15 mouse cellular contexts compared by ENCODE assay signal in the genomic region with DNA sequence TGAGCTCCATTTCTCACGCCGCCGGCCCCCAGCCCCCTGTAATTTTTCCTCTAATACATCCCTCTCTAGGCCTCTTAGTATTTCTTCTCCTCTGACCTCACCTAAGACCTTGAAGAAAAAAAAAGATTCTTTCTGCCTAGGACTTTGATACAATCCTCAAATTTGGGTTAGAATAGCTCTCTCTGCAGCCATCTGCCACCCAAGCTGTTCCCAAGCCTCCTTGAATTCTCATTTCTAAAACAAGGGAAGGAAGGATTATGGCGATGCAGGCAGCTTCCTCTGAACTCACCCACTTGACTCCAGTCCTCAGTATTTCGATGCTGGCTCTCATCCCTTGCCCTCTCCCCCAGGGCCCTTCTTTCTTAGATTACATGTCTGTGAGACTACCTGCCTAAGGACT.
DNase-seq lines count a peak whose midpoint lies in the region; ATAC-seq lines count a peak whose summit lies in the region.
"Had no signal": no experiment of that assay in that cellular context is flagged by ENCODE, and none has a peak within 500 bp of the region (broad histone marks: within the 10 kb centered on the region; RNA-seq: fewer than 3 reads in every experiment).

No protein-coding gene starts in this region.

- H3K27me3 ChIP-seq in heart, embryonic 10.5 days (ENCODE audit: insufficient read depth, poor library complexity, severe bottlenecking) = no peaks in the 10 kb centered on the region
- H3K27me3 ChIP-seq: limb, embryonic 15.5 days; megakaryocyte, embryonic 14.5 days had no signal

- no peak overlapping the region for H3K27ac ChIP-seq in heart, embryonic 10.5 days
- H3K27ac ChIP-seq: gastrocnemius, adult 2 months; limb, embryonic 15.5 days had no signal

- no peak overlapping the region for H3K4me3 ChIP-seq in heart, embryonic 10.5 days
- H3K4me3 ChIP-seq: gastrocnemius, adult 2 months; limb, embryonic 15.5 days; megakaryocyte, embryonic 14.5 days had no signal

- H3K36me3 ChIP-seq in heart, embryonic 10.5 days = no peaks in the 10 kb centered on the region
- H3K36me3 ChIP-seq: limb, embryonic 15.5 days had no signal

- H3K4me1 ChIP-seq in heart, embryonic 10.5 days = no peaks in the 10 kb centered on the region

- WGBS in heart, embryonic 10.5 days = 66% methylated on average over 5 of the region's 5 CpGs

- H3K9me3 ChIP-seq in heart, embryonic 10.5 days = no peaks in the 10 kb centered on the region
- H3K9me3 ChIP-seq: limb, embryonic 15.5 days; megakaryocyte, embryonic 14.5 days had no signal

- DNase-seq in layer of hippocampus, adult 11-12 months (ENCODE audit: low spot score) = peak; percentile 52
- no peak for DNase-seq in layer of hippocampus, adult 9-10 months (ENCODE audit: low spot score)
- DNase-seq in cerebellum, adult 11-12 months = peak; percentile 83
- DNase-seq in cerebellum, postnatal 36 days = peak; percentile 79 to 84
- peak; percentile 70 to 78 for DNase-seq in right cerebral cortex, postnatal 10 days (ENCODE audit: low spot score in 2 of 2)
- no peak for DNase-seq in heart, embryonic 10.5 days (ENCODE audit: low spot score)
- no peak for DNase-seq in T-cell, adult 2 months (ENCODE audit: low spot score)
- DNase-seq: adrenal gland, postnatal 36 days; gastrocnemius, adult 2 months; heart, postnatal 4 days; kidney, adult 9 months; lung, embryonic 14.5 days had no signal

- no peak for ATAC-seq in erythroblast, adult 5-6 weeks (replicated peaks; ENCODE audit: low FRiP score, poor library complexity, severe bottlenecking)

Comparison
In these comparisons a context has a peak if more than half of its experiments do, and no peak if none do; other contexts are left out.
1. DNase-seq: peak in layer of hippocampus, adult 11-12 months (single experiment), cerebellum, adult 11-12 months (single experiment), cerebellum, postnatal 36 days (2 of 2) and right cerebral cortex, postnatal 10 days (2 of 2); none in layer of hippocampus, adult 9-10 months (single experiment), heart, embryonic 10.5 days (single experiment) and T-cell, adult 2 months (single experiment).